Mouse (Mus musculus) regulatory T cell (primary cell): ENCODE results near the gene Gm20458.

Experiments
- in situ Hi-C: fragments of 300-600 bp; cut with MboI, MseI; formaldehyde crosslinking; loops from one replicate; pipeline ENCODE4 v1.15.1; 2025; ENCODE audit warnings: high pct_unique_total_duplicates

Gm20458 gene

GRCm38 (mm10) chr2:164449341-164450042 is 11.3 kb upstream of the Gm20458 start:
- in situ Hi-C loops, result loop anchor here (25.0 kb wide), 1 partner anchor 288 kb away; the partner anchor contains the start of genes Dnttip1 and Wfdc3

DNA sequence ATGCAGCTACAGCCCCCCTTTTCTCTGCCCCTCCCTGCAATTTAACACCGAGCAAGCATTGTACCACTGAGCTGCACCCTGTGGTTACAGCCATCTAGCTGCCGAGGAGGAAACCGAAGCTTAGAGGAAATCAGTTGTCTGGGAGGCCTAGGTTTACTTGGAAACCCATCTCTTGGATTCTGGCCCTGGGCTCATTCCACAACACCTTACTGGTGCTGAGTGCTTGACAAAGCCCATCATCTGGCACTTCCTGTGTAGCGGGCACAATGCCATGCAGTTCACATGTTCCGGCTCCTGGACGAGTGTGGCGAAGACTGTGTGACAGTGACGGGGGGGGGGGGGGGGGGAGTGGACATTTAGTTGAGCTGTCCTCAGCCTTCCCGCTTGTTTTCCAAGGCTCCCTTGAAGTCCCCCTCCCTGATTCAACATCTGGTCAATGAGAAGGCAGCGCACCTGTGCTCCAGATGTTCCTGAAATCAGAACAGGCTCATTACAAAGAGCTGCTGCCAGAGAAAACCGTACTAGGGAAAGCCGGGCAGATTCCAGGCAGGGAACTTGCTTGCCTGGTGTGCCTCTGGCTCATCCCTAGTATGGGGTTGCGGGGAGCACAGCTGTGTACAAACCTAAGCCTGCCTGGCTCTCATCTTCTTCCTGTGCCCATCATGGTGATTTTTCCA is 8.6 kb upstream of the Gm20458 start:
- in situ Hi-C loops, result no loop called here

DNA sequence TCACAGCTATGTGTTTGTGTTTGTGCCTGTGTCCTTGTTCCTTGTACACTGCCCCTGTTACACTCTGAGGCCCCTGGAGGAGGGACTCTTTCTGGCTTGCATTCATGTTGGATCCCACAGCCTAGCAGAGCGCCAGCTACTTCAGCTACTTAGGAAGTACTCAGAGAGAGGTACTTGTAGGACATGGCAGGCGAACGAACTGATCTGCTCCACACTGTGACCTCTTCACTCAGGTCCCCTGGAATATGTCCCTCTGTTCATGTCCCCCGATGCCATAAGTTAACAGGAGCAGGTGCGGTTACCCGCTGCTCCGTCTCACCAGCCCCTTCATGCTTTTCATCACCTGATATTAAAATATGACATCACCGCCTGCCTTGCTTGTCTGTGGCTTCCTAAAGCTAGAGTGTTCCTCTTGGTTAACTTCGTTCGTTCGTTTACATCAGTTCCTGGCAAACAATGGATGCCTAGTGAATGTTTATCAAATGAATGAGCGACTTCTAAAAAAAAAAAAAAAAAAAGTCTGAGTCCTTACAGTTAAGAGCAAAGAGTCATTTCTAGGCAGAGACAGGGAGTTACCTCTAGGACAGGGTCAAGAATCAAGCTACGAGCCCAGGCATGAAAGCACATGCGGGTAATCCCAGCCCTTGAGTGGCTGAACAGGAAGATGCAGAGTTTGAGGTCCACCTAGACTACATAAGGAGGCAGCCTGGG is 7.6 kb upstream of the Gm20458 start:
- in situ Hi-C loops, result no loop called here

- in situ Hi-C loops, result no loop called here
Observed at GRCm38 (mm10) chr2:164453887-164454500, 6.8 kb upstream of the Gm20458 start.

- in situ Hi-C loops, result no loop called here
Observed at GRCm38 (mm10) chr2:164454846-164455245, 5.9 kb upstream of the Gm20458 start.

GRCm38 (mm10) chr2:164455421-164456190 is 5.2 kb upstream of the Gm20458 start:
- in situ Hi-C loops, result no loop called here

DNA sequence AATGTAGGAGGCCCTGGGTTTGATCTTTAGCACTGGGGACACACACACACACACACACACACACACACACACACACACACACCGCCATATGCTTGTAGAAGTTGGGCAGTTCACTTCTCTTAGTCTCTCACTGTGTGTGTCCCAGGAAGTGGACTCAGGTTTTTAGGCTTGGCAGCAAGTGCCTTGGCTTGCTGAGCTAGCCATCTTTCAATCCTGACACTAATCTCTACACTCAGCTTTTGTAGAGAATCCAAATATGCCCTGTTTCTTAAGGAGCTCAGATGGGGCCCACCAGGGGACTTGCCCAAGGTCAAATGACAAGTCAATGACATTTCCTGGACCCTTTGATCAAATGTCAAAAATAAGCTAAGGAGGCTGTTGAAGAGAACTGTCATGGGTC is 4.4 kb upstream of the Gm20458 start:
- in situ Hi-C loops, result no loop called here

GRCm38 (mm10) chr2:164456864-164457300 is 3.9 kb upstream of the Gm20458 start, which contains the start of gene Sys1:
Gene Sys1, plus strand, starts transcription at chr2:164456964.
- in situ Hi-C loops, result no loop called here

GRCm38 (mm10) chr2:164457942-164458341 is 2.8 kb upstream of the Gm20458 start:
- in situ Hi-C loops, result no loop called here

DNA sequence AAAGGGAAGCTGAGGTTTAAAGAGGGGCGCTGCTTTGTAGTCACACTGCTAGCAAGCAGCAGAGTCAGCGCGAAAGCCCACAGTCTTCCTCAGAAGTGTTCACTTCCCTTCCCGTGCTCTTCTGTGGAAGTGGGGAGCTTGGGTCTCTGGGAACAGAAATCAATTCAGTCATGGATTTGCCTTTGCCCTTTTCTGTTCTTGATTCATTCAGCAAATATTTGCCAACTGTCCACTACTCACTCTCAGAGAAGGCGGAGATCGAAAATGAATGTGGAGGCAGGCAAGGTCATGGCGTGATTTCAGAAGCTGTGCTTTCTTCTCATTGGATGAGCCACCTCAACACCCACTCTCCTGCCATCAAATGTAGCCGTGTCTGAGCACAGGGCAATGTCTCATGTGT is 2.2 kb upstream of the Gm20458 start:
- in situ Hi-C loops, result no loop called here

DNA sequence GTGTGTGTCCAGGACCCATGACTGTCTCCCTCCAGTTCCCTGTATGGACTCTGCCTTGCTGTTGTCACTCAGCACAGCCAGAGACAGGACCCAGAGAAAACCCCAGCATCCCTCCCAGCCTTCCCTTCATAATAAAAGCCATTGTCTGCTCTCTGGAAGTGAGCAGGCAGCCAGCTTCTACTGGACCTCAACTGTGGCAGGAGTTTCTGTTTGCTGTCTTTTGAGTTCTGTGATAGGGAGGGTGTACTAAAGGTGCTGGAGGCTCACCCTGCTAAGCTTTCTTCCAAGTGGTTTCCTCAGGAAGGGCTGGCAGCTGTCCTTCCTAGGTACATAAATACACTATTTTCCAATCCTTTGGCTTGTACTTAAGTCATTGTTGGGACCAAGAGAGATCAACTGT is 4.4 kb downstream of the Gm20458 start:
- in situ Hi-C loops, result no loop called here

- in situ Hi-C loops, result no loop called here
Observed at GRCm38 (mm10) chr2:164466787-164467186, 6.0 kb downstream of the Gm20458 start.

DNA sequence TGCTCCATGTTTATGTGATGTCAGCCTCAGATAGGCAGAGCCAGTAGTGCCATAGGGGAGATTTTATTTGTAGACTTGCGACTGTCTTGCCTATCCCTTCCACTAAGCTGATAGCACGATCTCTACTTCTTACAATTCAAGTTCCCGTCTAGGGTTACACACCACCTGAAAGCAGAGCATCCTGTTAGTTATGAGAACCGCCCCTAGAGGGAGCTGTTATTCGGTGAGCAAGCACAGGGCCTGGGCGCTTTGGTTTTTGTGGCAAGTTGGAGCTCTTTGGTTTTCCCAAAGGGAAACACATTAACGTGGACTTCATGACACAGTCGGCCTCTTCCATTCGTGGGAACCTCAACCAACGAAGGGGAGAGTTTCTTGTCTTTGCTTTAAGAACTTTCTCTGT is 9.5 kb downstream of the Gm20458 start:
- in situ Hi-C loops, result no loop called here

DNA sequence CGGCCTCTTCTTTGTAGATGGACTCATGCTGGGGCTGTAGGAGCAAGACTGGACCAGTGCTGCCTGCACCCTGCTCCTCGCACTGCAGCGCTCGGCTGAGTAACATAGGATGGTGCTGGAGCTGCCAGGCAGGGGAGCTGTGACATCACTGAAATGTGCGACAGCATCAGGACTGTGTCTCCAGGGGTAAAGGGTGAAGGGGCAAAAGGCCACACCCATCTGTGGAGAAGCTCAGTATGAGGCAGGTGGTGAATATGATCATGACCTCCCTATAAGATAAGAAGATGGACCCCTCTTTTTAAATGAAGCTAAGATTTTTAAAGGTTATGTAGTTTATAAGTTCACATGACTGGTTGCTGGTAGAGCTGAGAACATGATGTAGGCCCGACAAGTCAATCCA is 12.9 kb downstream of the Gm20458 start, which contains the start of gene Trp53tg5:
Gene Trp53tg5, minus strand, starts transcription at position 101 of the 400 bp plus-strand sequence.
- in situ Hi-C loops, result no loop called here

- in situ Hi-C loops, result no loop called here
Observed at GRCm38 (mm10) chr2:164485681-164486257, 25.0 kb downstream of the Gm20458 start, which contains the start of gene Dbndd2. Gene Dbndd2, plus strand, starts transcription at chr2:164486106.

DNA sequence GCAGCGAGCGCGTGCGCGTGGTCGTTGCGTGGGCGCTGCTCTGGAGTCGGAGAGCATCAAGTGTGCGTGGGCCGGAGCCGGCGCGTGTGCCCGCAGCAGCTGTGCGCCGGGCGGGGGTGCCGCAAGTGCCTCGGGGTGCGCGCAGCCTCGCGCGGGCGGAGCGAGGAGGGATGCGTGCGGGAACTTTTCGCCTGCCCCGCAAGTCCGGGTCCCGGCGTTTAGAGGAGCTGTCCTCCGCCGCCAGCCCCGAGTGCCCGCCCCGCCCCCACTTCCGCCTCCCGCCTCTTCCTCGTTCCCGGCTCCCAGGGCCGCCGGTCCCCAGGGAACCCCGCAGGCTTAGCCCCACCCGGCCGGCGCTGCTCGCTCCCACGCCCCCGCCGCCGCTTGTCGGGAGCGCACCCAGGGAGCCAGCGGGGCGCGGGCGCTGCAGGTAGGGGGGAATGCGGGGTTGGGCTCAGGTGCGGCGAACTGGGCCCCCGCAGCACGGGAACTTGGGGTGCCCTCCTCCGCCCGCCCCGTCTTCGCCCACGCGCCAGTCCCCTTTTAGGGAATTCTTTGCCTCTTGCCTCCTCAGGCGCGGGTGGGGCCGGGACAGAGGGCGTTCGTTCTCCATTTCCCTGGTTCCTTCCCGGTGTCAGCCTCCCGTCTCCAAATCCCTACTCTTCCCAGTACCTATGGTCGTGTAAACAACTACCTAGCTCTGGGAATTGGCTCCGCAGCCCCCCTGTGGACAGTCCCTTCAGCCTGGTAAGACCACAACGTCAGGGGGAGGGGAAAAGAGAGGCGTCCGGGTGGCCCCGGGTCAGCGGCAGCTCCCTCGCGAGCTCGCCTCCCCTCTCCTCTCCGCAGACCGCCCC is 25.7 kb downstream of the Gm20458 start:
- in situ Hi-C loops, result no loop called here

DNA sequence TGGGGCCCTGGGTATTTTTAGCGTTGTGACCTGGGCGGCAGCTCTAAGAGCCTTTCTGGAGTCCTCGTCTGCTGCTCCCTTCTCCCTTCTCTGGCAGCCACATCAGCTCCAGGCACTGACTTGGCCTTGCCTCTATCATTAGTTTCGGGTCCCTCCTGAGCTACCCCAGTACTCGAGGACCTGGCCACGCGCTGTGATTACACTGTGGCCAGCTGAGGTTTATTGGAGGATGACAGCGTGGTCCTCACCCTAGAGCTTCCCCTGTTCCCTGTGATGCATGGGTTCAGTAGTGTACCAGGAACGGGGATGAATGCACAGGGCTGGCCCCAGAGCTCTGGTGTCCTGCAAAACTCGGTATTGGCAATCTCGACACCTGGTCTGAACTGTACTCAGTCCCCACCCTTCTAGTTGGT is 26.4 kb downstream of the Gm20458 start:
- in situ Hi-C loops, result no loop called here

- in situ Hi-C loops, result no loop called here
Observed at GRCm38 (mm10) chr2:164487812-164488211, 27.0 kb downstream of the Gm20458 start.

DNA sequence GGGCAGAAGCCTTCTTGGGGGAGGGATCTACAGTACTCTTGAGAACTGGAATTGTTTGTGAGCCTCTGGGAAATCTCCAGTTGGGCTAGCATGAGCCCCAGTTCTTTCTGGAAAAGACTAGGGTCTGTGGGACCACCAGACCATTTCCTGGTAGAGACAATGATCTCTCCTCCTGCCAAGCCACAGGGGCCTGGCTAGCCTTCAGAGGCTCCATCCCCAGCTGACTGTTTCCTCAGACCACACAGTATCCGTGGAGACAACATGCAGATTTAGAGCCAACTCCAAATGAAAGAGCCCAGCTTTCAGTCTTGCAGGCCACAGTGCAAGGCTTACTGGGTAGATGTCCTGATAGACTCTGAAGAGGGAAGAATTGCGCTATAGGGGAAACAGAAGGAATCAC is 33.4 kb downstream of the Gm20458 start:
- in situ Hi-C loops, result no loop called here

DNA sequence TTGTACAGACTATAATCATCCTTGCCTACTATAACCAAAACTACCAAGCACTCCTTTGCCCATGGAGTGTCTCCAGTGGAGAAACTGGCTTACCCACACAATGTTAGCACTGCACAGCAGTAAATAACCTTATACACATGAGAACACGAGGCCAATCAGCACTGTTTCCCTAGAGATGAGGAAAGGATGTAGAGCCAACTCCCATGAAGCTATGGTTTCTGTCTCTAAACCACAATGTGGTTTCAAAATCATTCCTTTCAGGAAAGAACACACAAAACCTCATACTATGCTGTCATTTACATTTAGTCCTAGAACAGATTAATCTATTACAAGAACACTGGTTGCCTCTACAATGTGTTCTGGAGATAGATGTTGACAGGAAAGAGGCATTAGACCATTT is 35.6 kb downstream of the Gm20458 start:
- in situ Hi-C loops, result no loop called here
